Mouse (Mus musculus): ENCODE measurements at regions not wholly inside any gene's neighbourhood (a gene's known extent, or its start where the extent isn't known, plus 50 kb on each side); places are given as distances from the start of the nearest gene placed in this dataset.

- no peak for TF ChIP-seq CTCF (IDR thresholded peaks at IDR 0.05; ENCODE audit: control insufficient read depth, insufficient read depth, insufficient replicate concordance, low read depth, low read length)
- no peak for TF ChIP-seq POLR2A (IDR thresholded peaks at IDR 0.05; ENCODE audit: control insufficient read depth, low read depth, low read length)
Observed at GRCm38 (mm10) chr11:44243184-44243583, 156.7 kb upstream of the Il12b start.
